Mouse (Mus musculus): ENCODE data around the gene Olfr169.
"Not testable (repeated sequence)": the region's sequence is repeated elsewhere in the genome, so short reads cannot be mapped to it uniquely, and the experiment has no call there.

Olfr169 gene

GRCm38 (mm10) chr16:19571709-19572108 is at the start of gene Olfr169:
Gene Olfr169 (minus strand): TSS chr16:19571809.
- not testable (repeated sequence) for DNase-seq

- not testable (repeated sequence) for DNase-seq
Observed at GRCm38 (mm10) chr16:19611782-19612181, 40.2 kb upstream of the Olfr169 start, which contains the start of gene Olfr170. Gene Olfr170 (minus strand): TSS chr16:19611882.

- no peak for DNase-seq
Observed at GRCm38 (mm10) chr16:19603166-19603565, 31.6 kb upstream of the Olfr169 start.

- not testable (repeated sequence) for DNase-seq
Observed at GRCm38 (mm10) chr16:19553429-19553828, 18.2 kb downstream of the Olfr169 start.

- DNase-seq: not testable (repeated sequence)
Observed at GRCm38 (mm10) chr16:19552246-19552645, 19.4 kb downstream of the Olfr169 start.

- no peak for DNase-seq
Observed at GRCm38 (mm10) chr16:19535455-19535854, 36.2 kb downstream of the Olfr169 start, which contains the start of gene Olfr168. Gene Olfr168 (minus strand): TSS chr16:19535555.

- DNase-seq: no peak
Observed at GRCm38 (mm10) chr16:19522166-19522565, 49.4 kb downstream of the Olfr169 start, which contains the start of gene Olfr167. Gene Olfr167 (minus strand): TSS chr16:19522266.

Data from cerebellum, adult 9-11 months (tissue).